Mouse (Mus musculus) midbrain, embryonic 12.5 days (tissue): ENCODE measurements around the gene Esam. TPM values are rescaled to one million over a fixed set of nuclear protein-coding genes. Genes with fewer than 3 reads are reported as not detected.
A peak's percentile ranks its signal among the peaks of the same experiment; 100 is the strongest.

Experiments
- ATAC-seq: fragments of 200-750 bp; cut with Nextera tagmentation; 2 replicates; pipeline ENCODE4 v1.8.0; 2017; ENCODE audit warnings: low read depth, moderate TSS enrichment, moderate library complexity; ENCODE audit not compliant: low FRiP score
- H3K27ac ChIP-seq: fragments of 300-500 bp; sonication (generic); replicated peaks from 2 replicates; pipeline ENCODE4 v1.5.1; 2016; ENCODE audit warnings: mild to moderate bottlenecking
- H3K27me3 ChIP-seq: fragments of 300-500 bp; sonication (generic); 2 replicates; pipeline ENCODE4 v1.6.1; 2016; ENCODE audit warnings: mild to moderate bottlenecking
- H3K36me3 ChIP-seq: fragments of 300-500 bp; sonication (generic); 2 replicates; pipeline ENCODE4 v1.6.1; 2016
- H3K4me1 ChIP-seq: fragments of 300-500 bp; sonication (generic); 2 replicates; pipeline ENCODE4 v1.6.1; 2016
- H3K4me2 ChIP-seq: fragments of 300-500 bp; sonication (generic); replicated peaks from 2 replicates; pipeline ENCODE4 v1.6.1; 2016; ENCODE audit warnings: mild to moderate bottlenecking, moderate library complexity
- H3K4me3 ChIP-seq: fragments of 300-500 bp; sonication (generic); 2 replicates; pipeline ENCODE4 v1.5.1; 2016; ENCODE audit warnings: mild to moderate bottlenecking
- H3K9ac ChIP-seq: fragments of 300-500 bp; sonication (generic); replicated peaks from 2 replicates; pipeline ENCODE4 v1.6.1; 2016; ENCODE audit warnings: mild to moderate bottlenecking, moderate library complexity
- H3K9me3 ChIP-seq: fragments of 300-500 bp; sonication (generic); 2 replicates; pipeline ENCODE4 v1.6.1; 2016; ENCODE audit warnings: mild to moderate bottlenecking
- WGBS: fragments of 180-500 bp; shearing (Covaris S2); methylation state at CpG from one replicate; pipeline ENCODE4 v1.1.7; 2016; 5-methylcytosine and 5-hydroxymethylcytosine counted together
- polyA plus RNA-seq: library from polyadenylated mRNA; unstranded; fragments of >200 nt; fragmentation: Nextera tagmentation; extraction: Ambion mirVana; gene quantifications from 2 replicates; pipeline ENCODE4 v1.2.1, GENCODE M21; 2016

Gene Esam
- polyA plus RNA-seq, 1 experiment from 2014 or later = 30.2 TPM

GRCm38 (mm10) chr9:37512097-37512496 lies 15.8 kb upstream of the Esam start:
- H3K9ac ChIP-seq = no peak overlapping the region
- H3K4me3 ChIP-seq = no peak overlapping the region
- H3K27ac ChIP-seq = no peak overlapping the region
- no peaks in the 10 kb centered on the region for H3K4me1 ChIP-seq
- H3K36me3 ChIP-seq = no peaks in the 10 kb centered on the region
- no peaks in the 10 kb centered on the region for H3K9me3 ChIP-seq
- WGBS = 92% methylated on average over 2 of the region's 2 CpGs
- no peak for ATAC-seq
- no peak overlapping the region for H3K4me2 ChIP-seq
- no peaks in the 10 kb centered on the region for H3K27me3 ChIP-seq

- H3K9ac ChIP-seq = no peak overlapping the region
- H3K4me2 ChIP-seq = no peak overlapping the region
- no peaks in the 10 kb centered on the region for H3K27me3 ChIP-seq
- H3K4me1 ChIP-seq = no peaks in the 10 kb centered on the region
- peaks cover 8% of the 10 kb centered on the region for H3K36me3 ChIP-seq
- WGBS = 92% methylated on average over 3 of the region's 3 CpGs
- H3K27ac ChIP-seq = no peak overlapping the region
- no peaks in the 10 kb centered on the region for H3K9me3 ChIP-seq
- no peak for ATAC-seq
- no peak overlapping the region for H3K4me3 ChIP-seq
Observed at GRCm38 (mm10) chr9:37514456-37514855, 13.4 kb upstream of the Esam start.

GRCm38 (mm10) chr9:37517467-37517866 lies 10.4 kb upstream of the Esam start:
- no peak overlapping the region for H3K4me3 ChIP-seq
- no peak for ATAC-seq

GRCm38 (mm10) chr9:37518991-37519390 lies 8.9 kb upstream of the Esam start:
- Histone ChIP-seq H3K27ac (no peak overlapping the region), H3K36me3 (peaks cover 36% of the 10 kb centered on the region), H3K9me3 (no peaks in the 10 kb centered on the region), H3K4me1 (no peaks in the 10 kb centered on the region), H3K4me3 (no peak overlapping the region), H3K9ac (no peak overlapping the region), H3K27me3 (no peaks in the 10 kb centered on the region), H3K4me2 (no peak overlapping the region)
- ATAC-seq = no peak
- WGBS = 93% methylated on average over 8 of the region's 8 CpGs

More at GRCm38 (mm10) chr9:37517467-37517866, 10.4 kb upstream of the Esam start:
- 72% methylated on average over 1 of the region's 1 CpGs for WGBS
- Histone ChIP-seq H3K27ac (no peak overlapping the region), H3K9ac (no peak overlapping the region), H3K9me3 (no peaks in the 10 kb centered on the region), H3K36me3 (peaks cover 27% of the 10 kb centered on the region), H3K4me2 (no peak overlapping the region), H3K4me1 (no peaks in the 10 kb centered on the region), H3K27me3 (no peaks in the 10 kb centered on the region)

GRCm38 (mm10) chr9:37519995-37520394 lies 7.9 kb upstream of the Esam start:
- no peak overlapping the region for H3K9ac ChIP-seq
- H3K4me3 ChIP-seq = no peak overlapping the region
- peaks cover 42% of the 10 kb centered on the region for H3K36me3 ChIP-seq
- no peaks in the 10 kb centered on the region for H3K27me3 ChIP-seq
- no peaks in the 10 kb centered on the region for H3K9me3 ChIP-seq
- WGBS = 94% methylated on average over 2 of the region's 2 CpGs
- H3K4me2 ChIP-seq = no peak overlapping the region
- H3K27ac ChIP-seq = no peak overlapping the region
- ATAC-seq = no peak
- no peaks in the 10 kb centered on the region for H3K4me1 ChIP-seq

GRCm38 (mm10) chr9:37525461-37525860 lies 2.4 kb upstream of the Esam start:
- H3K36me3 ChIP-seq = peaks cover 27% of the 10 kb centered on the region
- ATAC-seq = no peak

GRCm38 (mm10) chr9:37526443-37527395 lies 1.2 kb upstream of the Esam start:
- H3K9me3 ChIP-seq = no peaks in the 10 kb centered on the region
- H3K4me3 ChIP-seq = no peak overlapping the region
- peaks cover 18% of the 10 kb centered on the region for H3K36me3 ChIP-seq
- peaks cover 34% of the 10 kb centered on the region for H3K4me1 ChIP-seq
- WGBS = 22% methylated on average over 21 of the region's 21 CpGs
- no peak overlapping the region for H3K27ac ChIP-seq
- 0 out of 2 replicates have a peak overlapping the region, but pooled peaks have one; percentile 22 for H3K4me2 ChIP-seq
- H3K27me3 ChIP-seq = peaks cover 67% of the 10 kb centered on the region
- H3K9ac ChIP-seq = no peak overlapping the region
- peak; percentile 17; the same call in 1 of the 2 replicates for ATAC-seq

More at GRCm38 (mm10) chr9:37525461-37525860, 2.4 kb upstream of the Esam start:
- Histone ChIP-seq H3K4me1 (peaks cover 23% of the 10 kb centered on the region), H3K9me3 (no peaks in the 10 kb centered on the region), H3K4me3 (no peak overlapping the region), H3K9ac (no peak overlapping the region), H3K27ac (no peak overlapping the region), H3K4me2 (no peak overlapping the region), H3K27me3 (peaks cover 54% of the 10 kb centered on the region)
- WGBS = 90% methylated on average over 2 of the region's 2 CpGs

GRCm38 (mm10) chr9:37528225-37528970 lies 520 bp downstream of the Esam start:
- peaks cover 34% of the 10 kb centered on the region for H3K4me1 ChIP-seq
- H3K27ac ChIP-seq = no peak overlapping the region
- no peaks in the 10 kb centered on the region for H3K9me3 ChIP-seq
- peaks cover 78% of the 10 kb centered on the region for H3K27me3 ChIP-seq
- peaks cover 11% of the 10 kb centered on the region for H3K36me3 ChIP-seq
- H3K4me2 ChIP-seq = no peak overlapping the region
- WGBS = 26% methylated on average over 9 of the region's 9 CpGs
- H3K4me3 ChIP-seq = peak overlapping the region; percentile 2; the same call in 1 of the 2 replicates
- no peak overlapping the region for H3K9ac ChIP-seq
- no peak for ATAC-seq

GRCm38 (mm10) chr9:37530031-37530887 lies 2.4 kb downstream of the Esam start:
- WGBS = 1% methylated on average over 32 of the region's 32 CpGs
- H3K9me3 ChIP-seq = no peaks in the 10 kb centered on the region
- ATAC-seq = peak; percentile 57; the same call in 1 of the 2 replicates
- peak overlapping the region; percentile 59 for H3K4me2 ChIP-seq
- no peak overlapping the region for H3K27ac ChIP-seq
- peak overlapping the region; percentile 46; the same call in 1 of the 2 replicates for H3K9ac ChIP-seq
- peaks cover 34% of the 10 kb centered on the region for H3K4me1 ChIP-seq
- H3K4me3 ChIP-seq = peak overlapping the region; percentile 39
- H3K36me3 ChIP-seq = 0 out of 2 replicates have a peak, but pooled peaks cover under 1% of the 10 kb centered on the region
- peaks cover 76% of the 10 kb centered on the region for H3K27me3 ChIP-seq

- peaks cover 67% of the 10 kb centered on the region for H3K27me3 ChIP-seq
- H3K36me3 ChIP-seq = no peaks in the 10 kb centered on the region
- no peak overlapping the region for H3K27ac ChIP-seq
- H3K4me1 ChIP-seq = peaks cover 34% of the 10 kb centered on the region
- H3K9ac ChIP-seq = 0 out of 2 replicates have a peak overlapping the region, but pooled peaks have one; percentile 46
- peak overlapping the region; percentile 59 for H3K4me2 ChIP-seq
- peak; percentile 50; the same call in 1 of the 2 replicates for ATAC-seq
- no peaks in the 10 kb centered on the region for H3K9me3 ChIP-seq
- 2% methylated on average over 31 of the region's 31 CpGs for WGBS
- H3K4me3 ChIP-seq = peak overlapping the region; percentile 39
Observed at GRCm38 (mm10) chr9:37530888-37531705, 3.2 kb downstream of the Esam start.
